Mouse (Mus musculus) liver, adult 2 months (tissue): ENCODE data around the gene Hamp. TPM values are rescaled to one million over a fixed set of nuclear protein-coding genes. Genes with fewer than 3 reads are reported as not detected.
A peak's percentile ranks its signal among the peaks of the same experiment; 100 is the strongest.

ENCODE experiments used
- DNase-seq: peaks from one replicate; pipeline ENCODE4 v3.0.0-alpha.2; 2011; ENCODE audit warnings: low read depth, low spot score; ENCODE audit errors: extremely low read depth
- H3K27ac ChIP-seq: fragments of 200-500 bp; replicated peaks from 2 replicates; pipeline ENCODE4 v1.5.1; 2012; ENCODE audit warnings: low read depth, mild to moderate bottlenecking, control low read depth, inconsistent platforms, low read length; ENCODE audit not compliant: insufficient read depth
- H3K27me3 ChIP-seq: fragments of 200-500 bp; 2 replicates; pipeline ENCODE4 v1.6.1; 2012; ENCODE audit warnings: mild to moderate bottlenecking, moderate library complexity, low read length, inconsistent platforms; ENCODE audit not compliant: control insufficient read depth, insufficient read depth
- H3K36me3 ChIP-seq: fragments of 200-500 bp; 2 replicates; pipeline ENCODE4 v1.6.1; 2012; ENCODE audit warnings: low read length, inconsistent platforms; ENCODE audit not compliant: control insufficient read depth, insufficient read depth
- H3K4me1 ChIP-seq: fragments of 200-500 bp; 2 replicates; pipeline ENCODE4 v1.6.1; 2011; ENCODE audit warnings: low read length; ENCODE audit not compliant: control insufficient read depth, insufficient read depth
- H3K4me3 ChIP-seq: fragments of 200-500 bp; 2 replicates; pipeline ENCODE4 v1.5.1; 2011; ENCODE audit warnings: low read depth, mild to moderate bottlenecking, control low read depth, low read length, moderate library complexity; ENCODE audit not compliant: insufficient read depth
- H3K79me2 ChIP-seq: fragments of 200-500 bp; 2 replicates; pipeline ENCODE4 v1.6.1; 2012; ENCODE audit warnings: inconsistent platforms, mild to moderate bottlenecking, low read length, moderate library complexity; ENCODE audit not compliant: control insufficient read depth, insufficient read depth
- H3K9ac ChIP-seq: fragments of 200-500 bp; 2 replicates; pipeline ENCODE4 v1.6.1; 2012; ENCODE audit warnings: low read depth, mild to moderate bottlenecking, control low read depth, inconsistent platforms, low read length
- CTCF ChIP-seq: fragments of 200-500 bp; IDR thresholded peaks from 2 replicates; pipeline ENCODE4 v1.5.1; 2011; ENCODE audit warnings: low read depth, low read length, control low read depth
- POLR2A ChIP-seq: fragments of 200-500 bp; IDR thresholded peaks from 2 replicates; pipeline ENCODE4 v1.6.1; 2011; ENCODE audit warnings: low read length, control low read depth; ENCODE audit not compliant: insufficient read depth; ENCODE audit errors: extremely low read depth
- WGBS: fragments of 180-500 bp; shearing (Covaris S2); methylation state at CpG from one replicate; pipeline ENCODE4 v1.1.7; 2018; 5-methylcytosine and 5-hydroxymethylcytosine counted together
- polyA plus RNA-seq: library from polyadenylated mRNA; depleted of rRNA; stranded (reverse); fragments of >200 nt; gene quantifications from 2 replicates; pipeline ENCODE4 v1.2.3, GENCODE M21; 2012; rRNA removed
- total RNA-seq: library from RNA; depleted of rRNA; stranded (reverse); fragments of >200 nt; gene quantifications from 2 replicates; pipeline ENCODE4 v1.2.3, GENCODE M21; 2014; rRNA removed

Gene Hamp
- total and polyA plus RNA-seq, 2 experiments, result 1,191 to 12,671 TPM

DNA sequence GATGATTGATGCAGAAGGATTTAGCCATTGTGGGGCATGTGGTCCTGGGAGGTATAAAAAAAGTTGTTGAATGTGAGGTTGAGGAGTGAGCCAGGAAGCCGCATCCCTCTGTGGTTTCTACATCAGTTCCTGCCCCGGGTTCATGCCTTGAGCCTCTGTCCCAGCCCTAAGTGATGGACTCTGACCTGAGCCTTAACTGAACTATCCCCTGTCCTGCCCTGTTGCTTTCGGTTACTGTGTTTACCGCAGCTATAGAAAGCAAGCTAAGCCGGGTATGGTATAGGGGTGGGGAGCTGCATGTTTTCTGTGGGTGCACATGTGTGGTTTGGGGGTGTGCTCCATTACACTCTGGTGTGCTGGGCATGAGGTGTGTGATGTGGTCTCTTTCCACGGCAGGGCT lies 34.1 kb downstream of the Hamp start:
- H3K4me1 ChIP-seq, result no peaks in the 10 kb centered on the region; the same call in 1 of the 2 replicates
- H3K9ac ChIP-seq, result no peak overlapping the region
- no peak for DNase-seq
- H3K79me2 ChIP-seq, result no peaks in the 10 kb centered on the region
- 31% methylated on average over 6 of the region's 6 CpGs for WGBS
- no peak for TF ChIP-seq POLR2A
- no peak for TF ChIP-seq CTCF
- peaks cover 2% of the 10 kb centered on the region; the same call in 1 of the 2 replicates for H3K27me3 ChIP-seq
- H3K36me3 ChIP-seq, result no peaks in the 10 kb centered on the region
- H3K27ac ChIP-seq, result no peak overlapping the region
- no peak overlapping the region for H3K4me3 ChIP-seq

DNA sequence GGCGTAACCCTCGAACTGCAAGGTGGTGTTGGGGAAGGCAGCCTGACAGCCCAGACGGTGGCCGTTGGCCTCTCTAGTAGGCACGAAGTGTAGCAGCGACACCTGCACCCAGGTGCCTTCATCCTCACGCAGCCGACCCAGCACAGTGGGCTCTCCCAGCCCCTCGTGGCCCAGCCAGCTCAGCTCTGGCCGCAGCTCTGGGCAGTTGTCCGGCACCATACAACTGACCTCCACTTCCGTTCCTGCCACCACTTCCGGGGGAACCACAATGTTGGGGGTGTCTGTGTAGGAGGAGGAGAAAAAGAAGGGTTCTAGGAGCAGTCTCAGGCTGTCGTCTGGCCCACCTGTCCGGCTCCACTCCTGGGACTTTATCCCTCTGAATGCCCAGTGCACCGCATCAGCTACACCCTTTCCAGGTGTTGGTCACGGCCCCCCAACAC lies 34.8 kb downstream of the Hamp start:
- no peaks in the 10 kb centered on the region for H3K36me3 ChIP-seq
- no peaks in the 10 kb centered on the region for H3K79me2 ChIP-seq
- DNase-seq, result no peak
- peaks cover 2% of the 10 kb centered on the region; the same call in 1 of the 2 replicates for H3K27me3 ChIP-seq
- no peak overlapping the region for H3K27ac ChIP-seq
- no peak for TF ChIP-seq POLR2A
- TF ChIP-seq CTCF, result no peak
- H3K4me1 ChIP-seq, result no peaks in the 10 kb centered on the region; the same call in 1 of the 2 replicates
- H3K9ac ChIP-seq, result peak overlapping the region; percentile 7; the same call in 1 of the 2 replicates
- peak overlapping the region; percentile 47; the same call in 1 of the 2 replicates for H3K4me3 ChIP-seq
- WGBS, result 45% methylated on average over 17 of the region's 17 CpGs

DNA sequence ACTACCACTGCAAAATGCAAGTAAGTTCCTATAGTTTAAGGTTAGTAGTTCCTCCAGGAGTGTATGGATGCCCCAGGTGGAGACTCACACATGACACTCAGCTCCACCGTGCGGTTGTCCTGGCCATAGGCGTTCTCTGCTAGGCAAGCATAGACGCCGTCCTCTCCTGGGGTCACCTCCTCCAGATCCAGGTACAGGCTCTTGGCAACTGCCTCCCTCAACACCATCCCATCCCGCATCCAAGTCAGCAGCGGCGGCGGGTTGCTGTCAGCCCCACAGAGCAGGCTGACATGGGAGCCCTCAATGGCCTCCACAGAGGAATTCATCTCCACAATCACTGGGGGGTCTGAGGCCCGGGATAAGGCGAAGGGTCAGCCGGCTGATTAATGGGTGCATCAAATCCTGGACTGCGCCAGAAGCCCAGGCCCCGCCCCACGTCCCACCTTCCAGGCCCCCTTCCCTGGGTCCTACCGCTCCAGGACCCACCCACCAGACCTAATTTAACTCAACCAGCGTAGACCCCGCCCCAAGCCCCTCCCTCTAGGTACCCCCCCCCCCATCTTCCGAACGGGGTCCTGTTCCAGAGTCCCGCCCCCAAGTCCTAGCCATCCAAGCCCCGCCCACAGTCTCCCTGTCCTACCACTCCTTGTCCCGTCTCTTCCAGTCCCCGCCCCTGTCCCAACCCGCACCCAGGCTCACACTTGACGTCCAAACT lies 35.4 kb downstream of the Hamp start:
- peak overlapping the region; percentile 47; the same call in 1 of the 2 replicates for H3K4me3 ChIP-seq
- H3K4me1 ChIP-seq, result no peaks in the 10 kb centered on the region; the same call in 1 of the 2 replicates
- peaks cover 2% of the 10 kb centered on the region; the same call in 1 of the 2 replicates for H3K27me3 ChIP-seq
- H3K27ac ChIP-seq, result no peak overlapping the region
- 6% methylated on average over 26 of the region's 26 CpGs for WGBS
- H3K36me3 ChIP-seq, result no peaks in the 10 kb centered on the region
- H3K79me2 ChIP-seq, result no peaks in the 10 kb centered on the region
- TF ChIP-seq POLR2A (no peak), CTCF (no peak)
- DNase-seq, result no peak
- no peak overlapping the region for H3K9ac ChIP-seq

DNA sequence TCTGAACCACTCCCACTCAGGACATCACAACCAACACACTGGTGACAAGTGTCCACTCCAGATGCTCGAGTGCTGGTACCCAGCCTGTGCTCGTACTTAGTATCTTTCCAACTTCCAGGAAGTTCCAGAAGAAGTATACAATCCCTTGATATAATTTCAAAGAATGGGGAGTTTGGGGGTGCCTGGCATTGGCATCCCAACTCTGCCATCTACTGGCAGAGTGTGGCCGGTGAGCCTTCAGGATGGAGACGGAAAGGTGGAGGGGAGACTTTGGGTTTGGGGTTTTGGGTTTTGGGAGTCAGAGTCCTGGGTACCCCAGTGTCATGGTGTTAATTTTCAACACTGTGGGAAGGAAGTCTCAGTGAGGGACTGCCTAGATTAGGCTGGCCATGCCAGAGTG lies 39.8 kb downstream of the Hamp start:
- peak; percentile 75 for TF ChIP-seq CTCF
- TF ChIP-seq POLR2A, result no peak
- Histone ChIP-seq H3K79me2 (no peaks in the 10 kb centered on the region), H3K4me3 (no peak overlapping the region), H3K27ac (no peak overlapping the region), H3K4me1 (no peaks in the 10 kb centered on the region), H3K27me3 (peaks cover 2% of the 10 kb centered on the region; the same call in 1 of the 2 replicates), H3K36me3 (no peaks in the 10 kb centered on the region), H3K9ac (no peak overlapping the region)
- no peak for DNase-seq
- WGBS, result 58% methylated on average over 4 of the region's 4 CpGs

DNA sequence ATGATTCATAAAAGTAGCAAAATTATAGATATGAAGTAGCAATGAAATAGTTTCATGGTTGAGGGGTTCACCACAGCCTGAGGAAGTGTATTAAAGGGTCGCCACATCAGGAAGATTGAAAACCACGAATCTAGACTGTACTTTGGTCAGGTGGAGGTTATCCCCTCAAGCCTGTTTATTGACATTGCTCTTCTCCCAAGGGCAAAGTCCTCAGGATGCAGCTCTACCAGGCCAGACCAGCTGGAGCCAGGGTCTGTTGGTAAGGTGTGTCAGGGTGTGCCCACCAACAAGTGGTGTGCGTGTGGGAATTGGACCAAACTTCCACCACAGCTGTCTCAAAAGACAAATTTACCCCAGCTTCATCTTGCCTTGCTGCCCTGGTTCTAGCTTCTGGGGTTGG lies 48.6 kb downstream of the Hamp start:
- peak; percentile 26 for DNase-seq
- H3K27me3 ChIP-seq, result no peaks in the 10 kb centered on the region
- no peak overlapping the region for H3K9ac ChIP-seq
- no peak overlapping the region for H3K4me3 ChIP-seq
- no peak overlapping the region for H3K27ac ChIP-seq
- peaks cover 13% of the 10 kb centered on the region; the same call in 1 of the 2 replicates for H3K4me1 ChIP-seq
- no peak for TF ChIP-seq POLR2A
- no peak for TF ChIP-seq CTCF
- no peaks in the 10 kb centered on the region for H3K36me3 ChIP-seq
- H3K79me2 ChIP-seq, result no peaks in the 10 kb centered on the region
- 23% methylated on average over 3 of the region's 3 CpGs for WGBS

DNA sequence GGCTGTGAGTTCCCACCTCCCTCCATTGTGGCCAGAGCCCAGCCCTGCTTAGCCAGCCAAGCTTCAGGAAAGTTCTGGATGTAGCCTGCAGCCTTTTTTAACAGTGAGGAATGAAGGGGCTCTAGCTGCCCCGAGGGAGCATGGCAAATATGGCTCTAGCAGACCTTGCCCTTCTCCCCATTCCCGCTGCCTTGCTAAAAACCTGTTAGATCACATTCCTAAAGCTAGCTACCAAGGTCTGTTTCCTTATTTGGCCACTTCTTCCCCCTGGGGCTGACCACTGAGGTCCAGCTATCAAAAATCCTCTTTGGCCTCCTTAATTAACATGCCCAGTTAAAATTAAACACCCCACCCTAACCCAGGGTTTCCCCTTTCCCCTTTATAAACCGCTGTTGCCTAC lies 51.3 kb downstream of the Hamp start:
- H3K4me1 ChIP-seq, result peaks cover 13% of the 10 kb centered on the region; the same call in 1 of the 2 replicates
- no peak overlapping the region for H3K27ac ChIP-seq
- WGBS, result 76% methylated on average over 3 of the region's 3 CpGs
- no peaks in the 10 kb centered on the region for H3K27me3 ChIP-seq
- DNase-seq, result no peak
- no peaks in the 10 kb centered on the region for H3K36me3 ChIP-seq
- no peak for TF ChIP-seq CTCF
- no peak for TF ChIP-seq POLR2A
- H3K4me3 ChIP-seq, result no peak overlapping the region
- H3K9ac ChIP-seq, result no peak overlapping the region
- H3K79me2 ChIP-seq, result no peaks in the 10 kb centered on the region

Other genes starting within 250 kb of the Hamp start
- 0.34 TPM in 1 of 2 replicates, not detected in the other for gene 2200002J24Rik, start 245.1 kb downstream of the Hamp start, total RNA-seq
- not detected in 2 replicates for gene 2200002J24Rik, start 245.1 kb downstream of the Hamp start, polyA plus RNA-seq
- 2.6 and 4.4 TPM in 2 replicates for gene Atp4a, start 231.8 kb downstream of the Hamp start, total RNA-seq
- gene Atp4a, start 231.8 kb downstream of the Hamp start, polyA plus RNA-seq, result 1.3 and 4.2 TPM in 2 replicates
- gene Tmem147, start 214.5 kb downstream of the Hamp start, total RNA-seq, result 124 and 146 TPM in 2 replicates
- gene Tmem147, start 214.5 kb downstream of the Hamp start, polyA plus RNA-seq, result 248 and 335 TPM in 2 replicates
- not detected in 2 replicates for gene Gapdhs, start 200.4 kb downstream of the Hamp start, total RNA-seq
- gene Gapdhs, start 200.4 kb downstream of the Hamp start, polyA plus RNA-seq, result 0.50 and 1.3 TPM in 2 replicates
- 0.46 and 0.60 TPM in 2 replicates for gene Sbsn, start 192.6 kb downstream of the Hamp start, total RNA-seq
- 0.33 and 0.41 TPM in 2 replicates for gene Sbsn, start 192.6 kb downstream of the Hamp start, polyA plus RNA-seq
- gene Dmkn, start 180.3 kb downstream of the Hamp start, total RNA-seq, result not detected in 2 replicates
- 0.44 TPM in 1 of 2 replicates, not detected in the other for gene Dmkn, start 180.3 kb downstream of the Hamp start, polyA plus RNA-seq
- not detected in 2 replicates for gene Krtdap, start 156.1 kb downstream of the Hamp start, total RNA-seq
- not detected in 2 replicates for gene Krtdap, start 156.1 kb downstream of the Hamp start, polyA plus RNA-seq
- gene Ffar2, start 120.3 kb downstream of the Hamp start, total RNA-seq, result 0.09 and 0.13 TPM in 2 replicates
- 0.04 TPM in 1 of 2 replicates, not detected in the other for gene Ffar2, start 120.3 kb downstream of the Hamp start, polyA plus RNA-seq
- gene Ffar3, start 87.9 kb downstream of the Hamp start, total RNA-seq, result not detected in 2 replicates
- not detected in 2 replicates for gene Ffar3, start 87.9 kb downstream of the Hamp start, polyA plus RNA-seq
- not detected in 2 replicates for gene Ffar1, start 82.5 kb downstream of the Hamp start, total RNA-seq
- gene Ffar1, start 82.5 kb downstream of the Hamp start, polyA plus RNA-seq, result 0.05 and 0.21 TPM in 2 replicates
- gene Cd22, start 63.7 kb downstream of the Hamp start, total RNA-seq, result 0.74 and 1.8 TPM in 2 replicates
- 1.4 and 3.7 TPM in 2 replicates for gene Cd22, start 63.7 kb downstream of the Hamp start, polyA plus RNA-seq
- gene Mag, start 29.2 kb downstream of the Hamp start, total RNA-seq, result 0.07 and 0.09 TPM in 2 replicates
- 0.20 and 0.37 TPM in 2 replicates for gene Mag, start 29.2 kb downstream of the Hamp start, polyA plus RNA-seq
- gene Hamp2, start 19.4 kb downstream of the Hamp start, total RNA-seq, result 445 and 548 TPM in 2 replicates
- gene Hamp2, start 19.4 kb downstream of the Hamp start, polyA plus RNA-seq, result 6,798 and 9,385 TPM in 2 replicates
- gene Usf2, start 12.8 kb upstream of the Hamp start, total RNA-seq, result 40.5 and 55.1 TPM in 2 replicates
- 160 and 161 TPM in 2 replicates for gene Usf2, start 12.8 kb upstream of the Hamp start, polyA plus RNA-seq
- 75.7 and 86.7 TPM in 2 replicates for gene Lsr, start 29.4 kb upstream of the Hamp start, total RNA-seq
- 289 and 362 TPM in 2 replicates for gene Lsr, start 29.4 kb upstream of the Hamp start, polyA plus RNA-seq
- gene Fam187b, start 29.8 kb upstream of the Hamp start, total RNA-seq, result 2.4 and 3.0 TPM in 2 replicates
- 3.7 and 3.9 TPM in 2 replicates for gene Fam187b, start 29.8 kb upstream of the Hamp start, polyA plus RNA-seq
- 3.6 and 3.8 TPM in 2 replicates for gene Fxyd5, start 98.4 kb upstream of the Hamp start, total RNA-seq
- 5.4 and 7.8 TPM in 2 replicates for gene Fxyd5, start 98.4 kb upstream of the Hamp start, polyA plus RNA-seq
- 0.47 TPM in 1 of 2 replicates, not detected in the other for gene Fxyd7, start 107.4 kb upstream of the Hamp start, total RNA-seq
- gene Fxyd7, start 107.4 kb upstream of the Hamp start, polyA plus RNA-seq, result 0.40 and 0.92 TPM in 2 replicates
- gene Fxyd1, start 113.2 kb upstream of the Hamp start, total RNA-seq, result 127 and 154 TPM in 2 replicates
- 1,507 and 1,555 TPM in 2 replicates for gene Fxyd1, start 113.2 kb upstream of the Hamp start, polyA plus RNA-seq
- 0.07 and 0.18 TPM in 2 replicates for gene Lgi4, start 115.3 kb upstream of the Hamp start, total RNA-seq
- 0.04 and 0.09 TPM in 2 replicates for gene Lgi4, start 115.3 kb upstream of the Hamp start, polyA plus RNA-seq
- gene Fxyd3, start 132.7 kb upstream of the Hamp start, total RNA-seq, result 0.27 and 0.46 TPM in 2 replicates
- gene Fxyd3, start 132.7 kb upstream of the Hamp start, polyA plus RNA-seq, result 0.50 and 0.83 TPM in 2 replicates
- gene Hpn, start 171.3 kb upstream of the Hamp start, total RNA-seq, result 282 and 327 TPM in 2 replicates
- gene Hpn, start 171.3 kb upstream of the Hamp start, polyA plus RNA-seq, result 883 and 920 TPM in 2 replicates
- gene Scn1b, start 183.0 kb upstream of the Hamp start, total RNA-seq, result 2.4 and 3.5 TPM in 2 replicates
- 4.4 and 7.1 TPM in 2 replicates for gene Scn1b, start 183.0 kb upstream of the Hamp start, polyA plus RNA-seq
- 5.1 and 6.6 TPM in 2 replicates for gene Gramd1a, start 211.9 kb upstream of the Hamp start, total RNA-seq
- gene Gramd1a, start 211.9 kb upstream of the Hamp start, polyA plus RNA-seq, result 17.0 and 33.0 TPM in 2 replicates